Mouse (Mus musculus) CH12.LX (cell line): ENCODE results near the gene Eml6.

Source experiments
- BHLHE40 ChIP-seq: IDR thresholded peaks from 2 replicates; pipeline ENCODE4 v1.6.1; 2011; ENCODE audit warnings: mild to moderate bottlenecking, low read depth, low read length, improper control_type of control experiment
- CHD1 ChIP-seq: IDR thresholded peaks from 2 replicates; pipeline ENCODE4 v1.6.1; 2012; ENCODE audit warnings: low read depth, low read length, improper control_type of control experiment, inconsistent platforms
- CTCF ChIP-seq, 2 experiments: IDR thresholded peaks in 1 of 2; conservative IDR thresholded peaks in 1 of 2; 2 replicates each; pipeline ENCODE4 v1.5.1; 2011 to 2012; ENCODE audit warnings: low read depth in 2 of 2, low read length in 2 of 2, improper control_type of control experiment in 1 of 2, inconsistent platforms in 1 of 2, mild to moderate bottlenecking in 1 of 2, moderate library complexity in 1 of 2
- EP300 ChIP-seq: IDR thresholded peaks from 2 replicates; pipeline ENCODE4 v1.6.1; 2011; ENCODE audit warnings: low read length, improper control_type of control experiment
- MAZ ChIP-seq: IDR thresholded peaks from 2 replicates; pipeline ENCODE4 v1.6.1; 2012; ENCODE audit warnings: low read depth, mild to moderate bottlenecking, inconsistent platforms, low read length, improper control_type of control experiment, moderate library complexity
- POLR2A ChIP-seq: IDR thresholded peaks from 2 replicates; pipeline ENCODE4 v1.6.1; 2011; ENCODE audit warnings: low read depth, mild to moderate bottlenecking, improper control_type of control experiment, low read length
- RAD21 ChIP-seq: IDR thresholded peaks from 2 replicates; pipeline ENCODE4 v1.6.1; 2011; ENCODE audit warnings: low read depth, mild to moderate bottlenecking, low read length, improper control_type of control experiment, moderate library complexity
- SMC3 ChIP-seq: IDR thresholded peaks from 2 replicates; pipeline ENCODE4 v1.6.1; 2011; ENCODE audit warnings: low read depth, low read length, improper control_type of control experiment
- USF2 ChIP-seq: conservative IDR thresholded peaks from 2 replicates; pipeline ENCODE4 v1.6.1; 2011; ENCODE audit warnings: low read depth, low read length, improper control_type of control experiment
- ZMIZ1 ChIP-seq: IDR thresholded peaks from 2 replicates; pipeline ENCODE4 v1.6.1; 2012; ENCODE audit warnings: low read depth, mild to moderate bottlenecking, inconsistent platforms, low read length, improper control_type of control experiment

DNA sequence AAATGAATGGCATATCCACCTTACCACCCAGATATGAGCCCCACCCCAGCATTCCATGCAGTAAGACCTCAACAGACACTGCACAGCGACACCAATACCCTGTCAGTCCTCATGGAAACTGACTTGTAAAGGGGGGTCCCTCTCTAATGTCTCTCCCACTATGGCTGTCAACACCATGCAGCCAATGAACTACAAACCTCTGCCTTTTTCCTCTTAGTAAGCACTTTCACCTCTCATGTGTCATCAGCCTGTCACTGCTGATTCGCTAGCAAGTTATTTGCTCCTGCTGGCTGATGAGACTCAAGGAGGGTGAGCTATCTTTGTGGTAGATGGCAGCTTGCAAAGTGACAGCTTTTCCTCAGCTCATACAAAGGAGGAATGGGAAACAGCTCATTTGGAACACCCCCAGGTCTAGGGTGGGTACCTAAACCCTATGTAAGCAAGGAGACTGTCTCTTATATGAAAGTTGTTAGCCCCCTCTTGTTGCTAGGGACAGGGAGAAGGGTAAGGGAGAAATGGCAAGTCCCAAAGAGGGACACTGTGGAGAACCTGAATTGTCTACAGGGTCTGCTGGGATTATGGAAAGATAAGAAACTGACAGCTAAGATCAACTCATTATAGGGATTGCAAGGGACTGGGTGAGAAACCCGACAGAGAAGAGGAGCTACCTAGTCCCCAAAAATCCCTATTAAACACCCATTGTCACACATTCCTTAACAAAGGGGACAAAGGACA is 255.0 kb downstream of the Eml6 start:
- TF ChIP-seq CTCF (conservative IDR thresholded peaks at IDR 0.05 in 1 of 2, IDR thresholded peaks at IDR 0.05 in 1 of 2; ENCODE audit: low read depth in 2 of 2, low read length in 2 of 2) (no peak), EP300 (no peak), BHLHE40 (no peak), RAD21 (no peak), USF2 (no peak), POLR2A (no peak), ZMIZ1 (no peak), SMC3 (no peak), MAZ (no peak), CHD1 (no peak)
